Mouse (Mus musculus) retina, postnatal 1 day (tissue): Measurements from ENCODE around the gene Ptgfrn.
A peak's percentile ranks its signal among the peaks of the same experiment; 100 is the strongest.

ENCODE experiments used
- DNase-seq: peaks from one replicate; pipeline ENCODE4 v3.0.0-alpha.2; 2012

Ptgfrn gene

DNA sequence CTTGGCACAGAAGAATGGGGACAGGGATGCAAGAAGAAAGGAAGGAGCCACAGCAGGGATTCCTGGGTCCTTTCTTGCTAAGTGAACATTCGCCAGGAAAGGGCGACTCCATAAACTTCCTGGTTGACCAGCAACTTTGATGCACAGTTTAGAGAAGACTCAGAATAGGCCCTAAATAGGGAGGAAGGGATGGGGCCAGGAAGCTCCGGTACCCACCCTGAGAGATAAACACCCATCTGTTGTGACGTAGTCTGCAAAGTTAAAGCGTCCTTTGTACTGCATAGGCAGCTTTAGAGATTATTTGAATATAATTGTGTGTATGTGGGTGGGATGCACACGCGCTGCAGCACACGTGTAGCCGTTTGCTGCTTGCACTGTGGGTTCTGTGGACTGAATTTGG is 75.6 kb downstream of the Ptgfrn start:
- no peak for DNase-seq

DNA sequence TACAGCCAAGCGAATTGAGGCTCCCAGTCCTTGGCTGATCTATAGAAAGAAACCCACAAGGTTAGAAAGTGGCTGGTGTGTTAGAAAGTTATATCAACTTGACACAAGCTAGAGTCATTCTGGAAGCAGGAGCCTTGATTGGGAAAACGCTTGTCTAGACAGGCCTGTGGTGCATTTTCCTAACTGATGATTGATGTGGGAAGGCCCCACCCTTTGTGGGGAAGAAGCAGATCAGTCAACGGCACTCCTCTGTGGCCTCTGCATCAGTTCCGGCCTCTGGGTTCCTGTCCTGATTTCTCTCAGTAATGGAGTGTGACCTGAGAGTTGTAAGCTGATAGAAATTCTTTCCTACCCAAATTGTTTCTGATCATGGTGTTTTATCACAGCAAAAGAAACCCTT is 76.4 kb downstream of the Ptgfrn start:
- DNase-seq, result no peak

DNA sequence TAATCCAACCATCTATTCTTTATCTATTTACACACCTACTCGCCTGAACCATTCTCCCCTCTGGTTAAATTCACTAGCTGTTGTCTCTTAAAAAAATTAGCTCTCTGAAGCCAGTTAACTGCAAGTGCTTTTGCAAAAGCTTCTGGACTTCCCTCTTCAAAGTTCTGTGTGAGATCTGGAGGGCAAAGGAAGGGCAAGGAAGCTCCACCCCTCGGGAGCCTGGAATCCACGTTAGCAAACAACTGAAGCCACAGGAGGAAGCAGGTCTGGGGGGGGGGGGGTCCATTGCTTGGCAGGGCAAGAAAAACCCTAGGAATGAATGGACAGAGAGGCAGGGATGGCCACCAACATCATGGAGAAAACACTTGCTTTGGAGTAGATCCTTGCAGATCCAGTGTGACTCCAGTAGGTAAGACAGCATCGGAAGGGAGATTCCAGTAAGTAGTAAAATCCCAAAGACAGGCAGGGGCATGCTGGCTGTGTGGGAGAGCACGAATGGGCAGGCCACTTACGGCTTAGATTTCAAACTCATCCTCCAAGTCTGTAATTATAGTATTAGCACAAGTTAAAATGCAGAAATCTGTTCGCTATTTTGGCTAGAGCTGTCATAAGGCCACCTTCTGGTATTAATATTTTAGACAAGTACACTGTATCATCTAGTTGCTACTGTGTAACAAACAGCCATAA is 78.5 kb downstream of the Ptgfrn start:
- DNase-seq, result no peak

DNA sequence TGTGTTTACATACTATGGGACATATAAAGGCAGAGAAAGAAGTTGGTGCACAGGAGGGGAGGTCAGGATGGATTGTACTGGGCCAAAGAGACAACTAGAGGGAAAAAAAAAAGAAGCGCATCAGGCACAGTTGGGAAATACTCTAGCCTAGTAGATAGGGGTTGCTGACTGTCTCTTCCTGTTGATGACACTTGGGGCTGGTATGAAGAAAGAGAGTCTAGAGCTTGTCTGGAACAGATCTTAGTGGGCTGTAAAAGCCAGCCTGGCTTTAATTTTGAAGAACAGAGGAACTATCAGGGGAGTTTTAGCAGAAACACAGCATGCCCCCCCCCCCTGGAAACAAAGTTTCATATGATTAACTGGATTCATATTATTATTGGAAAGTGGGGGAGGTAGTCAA is 79.4 kb downstream of the Ptgfrn start:
- no peak for DNase-seq

DNA sequence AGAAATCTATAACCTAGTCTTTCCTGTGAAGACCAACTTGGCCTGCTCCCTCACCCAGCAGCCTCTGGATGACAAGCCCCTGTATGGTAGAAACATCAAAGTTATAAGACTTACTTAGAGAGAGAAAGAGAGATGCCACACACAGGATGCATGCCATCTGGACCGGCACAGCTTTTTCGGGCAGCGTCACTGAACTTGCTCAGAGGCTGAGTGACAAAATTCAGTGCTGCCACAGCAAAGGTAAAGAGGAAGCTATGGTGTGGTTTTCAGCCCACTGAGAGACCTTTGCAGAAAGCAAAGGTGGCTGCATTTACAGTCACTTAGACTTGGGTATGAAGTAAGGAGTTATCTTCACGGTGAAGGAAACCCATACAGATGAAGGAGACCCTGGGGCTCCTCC is 80.7 kb downstream of the Ptgfrn start, which contains the start of gene Cd101:
Cd101 (minus strand) TSS at position 218 of the 400 bp plus-strand sequence.
- no peak for DNase-seq

DNA sequence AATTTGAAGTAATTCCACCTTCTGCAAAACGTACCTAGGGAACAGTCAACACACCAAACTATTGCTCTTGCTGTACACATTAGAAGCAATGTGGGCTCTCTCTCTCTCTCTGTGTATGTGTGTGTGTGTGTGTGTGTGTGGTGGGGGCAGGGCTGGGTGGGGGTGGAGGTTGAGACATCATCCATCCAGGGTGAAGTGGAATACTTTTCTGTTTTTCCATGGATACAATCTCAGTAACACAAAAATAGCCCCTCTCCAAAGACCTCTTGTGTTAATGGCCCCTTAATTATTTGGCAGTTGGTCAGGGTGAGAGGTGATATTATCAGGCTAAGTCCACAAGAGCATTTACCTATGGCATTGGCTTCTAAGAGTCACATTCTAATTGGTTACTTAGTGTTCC is 83.3 kb downstream of the Ptgfrn start:
- no peak for DNase-seq

DNA sequence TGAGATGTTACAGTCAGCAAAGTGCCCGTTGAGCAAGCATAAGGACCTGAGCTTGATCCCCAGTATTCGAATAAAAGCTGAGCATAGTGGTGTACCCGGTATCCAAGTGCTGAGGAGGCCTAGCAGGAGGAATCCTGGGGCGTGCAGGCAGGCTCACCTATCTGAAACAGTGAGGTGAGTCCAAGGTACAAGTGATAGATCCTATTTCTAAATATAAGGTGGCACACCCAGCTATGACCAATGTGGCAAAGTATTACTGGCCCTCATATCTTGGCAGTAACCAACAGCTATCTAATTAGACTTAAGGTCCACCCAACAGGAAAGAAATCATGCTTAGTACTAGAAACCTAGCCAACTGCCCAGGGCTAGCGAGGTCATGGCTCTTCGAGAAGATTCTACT is 87.1 kb downstream of the Ptgfrn start:
- no peak for DNase-seq

DNA sequence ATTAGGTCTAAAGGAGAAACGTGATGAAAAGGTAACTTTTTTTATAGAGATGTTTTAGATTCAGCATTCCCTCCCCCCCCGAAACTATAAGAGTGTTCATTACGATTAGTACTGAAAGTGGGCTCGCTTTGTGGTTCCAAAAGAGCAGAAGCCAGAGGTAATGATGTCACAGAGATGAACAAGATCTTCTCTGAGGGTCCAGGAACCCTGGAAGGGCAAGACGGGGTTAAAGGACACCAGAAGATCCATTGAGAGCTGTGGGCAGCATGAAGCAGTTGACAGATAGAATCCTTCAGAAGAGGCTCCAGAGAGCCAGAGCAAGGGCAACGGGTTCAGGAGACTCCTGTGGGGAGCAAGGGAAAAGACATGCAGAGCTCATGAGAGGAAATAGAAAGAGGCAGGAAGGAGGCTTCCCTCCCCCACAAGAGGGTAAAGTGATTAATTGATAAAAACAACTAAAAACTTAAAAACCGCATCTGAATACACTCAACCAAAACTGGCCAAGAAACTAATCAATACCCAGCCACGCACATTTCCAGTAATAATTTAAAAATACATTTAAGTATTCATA is 88.5 kb downstream of the Ptgfrn start:
- no peak for DNase-seq

DNA sequence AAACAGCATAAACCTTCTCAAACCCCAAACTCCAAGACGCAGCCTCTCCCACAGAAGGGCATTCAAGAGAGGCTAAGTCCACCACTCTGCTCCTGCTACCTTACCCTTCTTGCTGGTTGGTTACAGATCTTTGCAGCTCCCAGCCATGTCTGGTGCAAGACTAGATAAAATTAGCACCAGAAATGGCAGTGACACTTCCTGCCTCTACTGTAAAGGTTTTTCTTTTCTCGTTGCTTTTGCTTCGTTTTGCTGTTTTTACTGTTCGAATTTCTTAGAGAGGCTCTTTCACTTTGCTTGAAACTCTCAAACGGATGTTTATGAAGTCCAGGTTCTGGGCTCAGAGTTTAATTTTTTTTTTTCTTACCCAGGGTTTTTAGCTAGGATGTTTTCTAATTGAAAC is 89.0 kb downstream of the Ptgfrn start:
- DNase-seq, result no peak

DNA sequence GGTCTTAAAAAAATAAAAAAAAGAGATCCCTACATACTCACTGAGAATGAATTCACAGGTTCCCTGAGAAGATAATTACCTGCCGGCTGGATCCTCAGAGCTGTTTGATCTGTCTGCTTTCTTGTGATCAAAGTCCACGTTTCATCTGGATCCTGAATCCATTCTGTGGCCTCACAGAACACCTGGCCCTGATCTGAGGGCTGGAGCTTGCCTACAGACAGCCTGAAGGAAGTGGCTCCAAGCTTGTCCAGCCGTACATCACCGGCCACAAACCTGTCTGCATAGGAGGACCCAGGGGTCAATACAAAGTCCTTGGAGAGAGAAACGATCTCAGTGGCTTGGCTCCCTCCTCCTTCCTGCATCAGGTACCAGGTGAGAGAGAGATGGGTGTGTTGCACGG is 91.6 kb downstream of the Ptgfrn start:
- no peak for DNase-seq

DNA sequence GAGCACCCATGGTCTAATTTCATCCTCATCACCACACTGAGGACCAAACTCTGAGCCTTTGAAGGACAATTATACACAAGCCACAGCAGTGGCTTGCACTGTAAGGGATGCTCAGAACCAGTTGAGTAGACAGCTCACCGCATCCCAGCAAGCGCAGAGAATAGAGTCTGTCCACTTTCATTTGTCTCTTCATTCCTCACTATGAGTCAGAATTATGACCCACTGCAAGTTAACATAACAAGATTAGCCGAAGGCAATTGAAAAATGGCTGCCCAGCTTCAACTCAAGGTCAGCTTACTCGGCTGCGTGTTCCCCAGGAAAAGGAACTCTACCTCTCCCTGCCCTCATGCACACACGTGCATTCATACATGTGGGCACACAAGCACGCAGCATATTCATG is 94.0 kb downstream of the Ptgfrn start:
- DNase-seq, result peak; percentile 38

DNA sequence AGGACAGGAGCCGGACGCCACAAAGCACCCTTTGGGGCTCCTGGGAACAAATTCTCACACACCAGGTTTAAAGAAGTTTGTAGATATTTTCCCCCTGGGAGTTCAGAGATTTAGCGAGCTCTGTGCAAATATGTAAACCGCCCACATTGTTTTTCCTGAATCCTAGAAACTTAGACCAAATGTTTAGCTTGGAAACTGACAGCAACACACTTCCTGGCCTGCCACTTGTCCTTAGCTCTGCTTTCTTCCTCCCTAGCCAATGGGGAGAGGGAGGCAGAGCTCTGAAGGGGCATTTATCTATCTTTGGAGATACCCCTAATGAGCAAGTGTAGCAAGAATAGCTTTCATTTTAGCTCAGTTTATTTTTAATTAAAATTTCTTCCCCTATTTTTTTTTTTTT is 94.8 kb downstream of the Ptgfrn start:
- no peak for DNase-seq

DNA sequence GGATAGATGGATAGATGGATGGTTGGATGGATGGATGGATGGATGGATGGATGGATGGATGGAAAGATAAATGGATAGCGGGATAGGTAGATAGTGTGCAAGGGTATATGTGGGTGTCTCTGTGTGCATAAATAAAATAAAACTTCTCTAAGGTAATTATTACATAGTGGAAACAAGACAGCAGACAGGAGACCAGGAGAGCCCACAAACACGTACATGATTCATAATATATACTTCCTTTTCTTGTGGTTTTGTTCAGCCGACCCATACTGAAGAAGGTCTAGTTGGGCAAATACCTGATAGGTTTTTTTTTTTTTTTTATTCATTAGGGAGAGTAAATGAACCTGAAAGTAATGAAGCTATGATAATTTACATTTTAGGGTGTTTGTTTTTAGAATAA is 96.5 kb downstream of the Ptgfrn start:
- no peak for DNase-seq

DNA sequence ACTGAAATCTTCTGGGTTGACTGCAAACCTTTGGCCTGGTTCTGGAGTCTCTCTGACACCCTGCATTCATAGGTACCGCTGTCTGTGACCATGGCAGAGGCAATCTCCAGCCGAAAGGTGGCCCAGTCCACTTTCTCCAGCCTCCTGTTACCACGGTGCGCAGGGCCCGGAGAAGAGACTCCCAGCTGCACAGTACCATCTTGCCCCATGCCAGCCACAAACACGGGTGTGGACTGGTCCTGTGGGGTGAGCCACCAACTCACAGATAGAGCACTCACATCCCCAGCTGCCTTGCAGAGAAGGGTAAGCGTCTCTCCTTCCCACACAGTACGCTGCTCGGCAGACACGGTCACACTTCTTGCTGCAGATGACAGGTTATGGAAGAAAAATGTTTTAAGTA is 97.1 kb downstream of the Ptgfrn start:
- no peak for DNase-seq

DNA sequence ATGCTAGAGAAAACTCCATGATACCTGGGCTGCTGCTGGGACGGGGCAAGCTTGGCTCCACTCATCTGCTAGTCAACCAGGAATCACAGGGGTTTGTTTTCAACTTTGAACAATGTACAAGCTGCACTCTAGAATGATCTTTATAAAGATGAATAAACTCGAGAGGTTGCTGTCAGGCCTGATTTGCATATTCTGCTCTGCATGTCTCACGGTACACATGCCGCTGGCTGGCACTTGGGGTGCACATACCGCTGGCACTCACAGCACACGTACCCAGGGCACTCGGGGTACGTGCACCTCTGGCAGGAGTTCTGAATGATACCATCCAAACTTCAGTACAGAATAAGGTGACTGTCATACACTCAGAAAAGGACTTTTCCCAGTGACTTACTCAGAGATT is 97.5 kb downstream of the Ptgfrn start:
- DNase-seq, result no peak

DNA sequence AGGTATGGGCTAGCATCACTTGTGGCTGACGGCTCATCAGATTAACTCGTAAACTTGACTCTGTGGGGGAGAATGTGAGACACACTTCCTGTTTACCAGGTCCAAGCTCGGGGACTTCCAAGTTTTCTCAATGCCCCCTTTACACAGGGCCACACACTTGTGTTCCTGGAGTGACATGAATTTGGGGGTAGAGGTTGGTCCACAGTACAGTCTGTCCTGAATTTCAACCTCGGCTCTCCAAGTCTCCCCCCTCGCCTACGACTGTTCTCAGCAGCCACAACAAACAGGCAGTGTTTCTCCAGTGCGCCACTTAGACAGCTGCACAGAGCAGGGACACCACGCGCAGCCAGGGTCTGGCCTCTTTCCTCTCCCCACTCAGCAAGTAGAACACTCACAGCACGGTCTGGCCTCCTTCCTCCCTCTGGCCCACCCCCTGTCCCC is 97.9 kb downstream of the Ptgfrn start:
- DNase-seq, result peak; percentile 53

DNA sequence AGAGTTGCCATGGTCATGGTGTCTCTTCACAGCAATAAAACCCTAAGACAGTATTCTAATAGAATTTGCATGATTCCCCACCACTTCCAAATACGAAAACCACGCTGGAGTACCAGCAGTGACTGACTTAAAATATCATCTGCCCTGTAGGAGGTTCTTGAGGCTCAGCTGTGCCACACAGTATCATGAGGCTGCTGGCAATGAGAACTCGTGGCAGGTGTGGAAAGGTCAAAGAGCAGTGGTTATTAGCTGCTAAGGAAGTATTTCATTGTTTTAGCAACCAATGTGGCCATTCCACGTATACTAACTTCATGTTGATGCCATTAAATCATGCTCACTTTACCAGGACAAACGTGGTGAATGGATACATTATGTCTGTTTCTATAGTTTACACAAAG is 98.9 kb downstream of the Ptgfrn start:
- DNase-seq, result no peak

DNA sequence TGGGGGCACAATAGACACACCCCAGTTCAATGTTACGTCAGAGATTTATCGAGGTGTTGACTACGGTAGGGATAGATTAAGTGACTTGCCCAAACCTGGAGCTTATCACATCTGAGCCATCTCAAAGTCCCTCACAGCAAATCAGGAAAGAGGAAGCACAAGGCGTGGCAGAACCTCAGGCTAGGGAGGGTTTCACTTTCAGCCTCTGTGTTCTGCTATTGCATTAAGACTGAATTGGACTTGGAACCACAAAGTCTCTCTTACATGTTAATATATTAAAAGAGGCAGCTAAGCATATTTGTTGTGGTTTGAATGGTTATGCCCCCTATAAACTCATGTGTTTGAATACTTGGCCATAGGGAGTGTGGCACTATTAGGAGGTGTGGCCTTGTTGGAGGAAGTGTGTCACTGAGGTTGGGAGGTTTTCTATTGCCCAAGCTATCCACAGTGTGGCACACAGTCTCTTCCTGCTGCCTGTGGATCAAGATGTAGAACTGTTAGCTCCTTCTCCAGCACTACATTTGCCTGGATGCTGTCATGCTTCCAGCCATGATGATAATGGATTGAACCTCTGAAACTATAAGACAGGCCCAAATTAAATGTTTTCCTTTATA is 99.4 kb downstream of the Ptgfrn start:
- no peak for DNase-seq

DNA sequence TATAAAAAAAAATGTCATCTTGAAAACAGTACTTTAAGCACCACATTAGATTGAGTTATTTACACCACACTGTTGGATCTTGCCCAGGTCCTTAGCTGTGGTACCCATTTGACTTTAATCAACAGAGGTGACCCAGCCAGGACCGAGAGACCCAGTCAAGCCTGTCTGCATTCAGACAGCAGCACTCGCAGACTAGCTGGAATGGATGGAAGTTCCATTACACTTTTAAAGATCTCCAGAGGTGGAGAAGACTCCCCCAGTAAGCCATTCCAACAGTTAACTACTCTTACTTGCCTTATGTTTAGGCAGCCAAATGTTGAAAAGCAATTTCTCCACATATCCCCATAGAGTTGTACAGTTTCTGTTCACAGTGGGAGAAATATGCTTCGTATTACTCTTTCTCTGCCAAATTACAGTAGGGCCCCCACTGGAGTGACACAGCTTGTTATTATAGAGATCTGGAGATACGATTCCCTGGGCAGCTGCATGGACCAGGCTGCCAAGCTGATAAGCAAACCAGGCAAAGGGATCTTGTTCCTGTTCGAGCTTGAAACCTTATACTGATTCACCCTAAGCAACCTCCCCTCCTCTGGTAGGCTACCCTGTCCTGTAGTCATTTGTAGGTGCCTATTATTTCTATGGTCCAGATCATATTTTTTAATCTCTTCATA is 102.8 kb downstream of the Ptgfrn start:
- DNase-seq, result no peak

DNA sequence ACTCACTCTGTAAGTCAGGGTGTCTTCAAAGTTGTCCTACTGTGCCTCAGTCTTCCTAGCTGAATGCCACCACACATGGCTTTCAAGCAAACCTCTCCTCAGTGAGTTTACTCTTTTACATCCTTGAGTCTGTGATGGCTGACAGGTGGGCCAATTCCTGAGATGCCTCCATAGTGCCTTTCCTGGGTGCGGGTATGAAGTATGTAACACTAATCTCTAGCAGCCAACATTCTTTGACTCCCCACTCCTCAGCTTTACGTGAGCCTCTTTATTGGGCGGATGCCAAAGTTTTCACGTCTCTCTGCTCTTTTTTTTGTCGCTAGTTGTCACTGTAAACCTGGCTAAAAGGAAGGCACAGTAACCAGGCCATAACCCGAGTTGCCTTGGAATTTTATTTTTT is 104.7 kb downstream of the Ptgfrn start:
- no peak for DNase-seq

DNA sequence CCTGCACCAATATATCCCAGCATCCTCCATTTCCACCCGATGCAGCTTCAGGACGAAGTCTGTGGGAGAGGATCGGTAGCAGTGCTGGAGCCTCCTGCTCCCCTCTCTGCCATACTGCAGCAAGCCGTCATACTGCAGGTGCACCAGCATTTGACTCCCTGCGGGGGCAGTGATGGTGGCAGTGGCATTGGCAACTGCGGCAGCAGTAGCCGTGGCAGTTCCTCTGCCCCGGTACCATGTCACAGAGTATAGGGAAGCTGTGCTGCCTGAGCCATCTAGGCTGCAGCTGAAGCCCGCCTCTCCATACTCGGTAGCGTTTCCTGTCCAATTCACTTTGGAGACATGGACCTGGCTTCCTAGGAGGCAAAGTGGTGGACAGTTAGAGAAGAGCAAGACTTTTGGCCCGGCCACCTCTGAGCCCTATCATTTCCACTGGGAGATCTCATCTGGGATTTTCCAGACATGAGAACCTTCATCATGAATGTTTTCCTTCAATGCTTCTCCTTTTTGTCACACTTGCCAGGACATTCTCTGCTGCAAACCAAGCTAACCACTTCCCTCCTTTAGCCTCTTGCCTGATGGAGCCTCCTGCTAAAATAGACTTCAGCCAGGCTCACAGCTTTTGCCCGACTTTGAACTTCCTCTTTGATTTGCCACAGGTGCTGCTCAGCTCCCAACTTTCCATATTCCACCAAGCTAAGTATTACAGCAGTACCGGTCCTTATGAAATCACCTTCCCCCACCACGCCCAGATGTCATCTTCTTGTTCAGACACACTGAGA is 106.3 kb downstream of the Ptgfrn start:
- no peak for DNase-seq

DNA sequence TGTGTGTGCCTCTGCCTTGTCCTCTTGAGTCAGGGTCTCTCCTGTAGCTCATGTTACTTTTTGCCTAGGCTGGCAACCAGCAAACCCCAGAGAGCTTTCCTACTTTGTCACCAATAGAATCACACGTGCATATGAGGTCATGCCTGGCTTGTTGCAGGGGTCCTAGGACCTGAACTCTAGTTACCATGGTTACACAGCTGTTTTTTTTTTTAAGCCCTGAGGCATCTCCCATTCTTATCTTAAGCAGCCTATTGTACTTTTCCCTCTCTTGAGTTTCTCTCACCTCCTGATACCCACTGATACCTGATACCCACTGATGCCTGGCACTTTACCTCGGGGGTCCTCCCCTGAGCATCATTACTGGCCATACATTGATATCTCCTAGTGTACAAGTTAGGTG is 110.3 kb downstream of the Ptgfrn start:
- DNase-seq, result no peak

DNA sequence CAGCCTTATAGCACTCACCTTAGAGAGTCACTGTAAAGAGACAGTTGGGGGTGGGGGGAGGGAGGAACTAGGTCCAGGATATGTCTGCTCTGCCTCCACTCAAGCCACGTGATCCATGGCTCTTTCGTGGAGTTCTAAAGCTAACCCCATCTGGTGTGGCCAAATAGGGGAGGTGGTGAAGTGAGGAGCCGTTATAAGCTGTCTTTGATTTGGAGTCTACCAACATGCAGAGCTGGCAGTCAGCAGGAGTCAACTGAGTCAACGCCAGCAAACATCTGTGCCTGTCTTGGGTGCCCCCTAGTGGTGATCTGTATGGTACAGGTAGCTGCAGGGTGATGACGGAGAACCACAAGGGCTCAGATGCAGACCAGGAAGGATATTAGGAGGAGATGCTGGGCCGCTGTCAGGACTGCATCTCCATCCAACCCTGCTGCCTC is 111.2 kb downstream of the Ptgfrn start:
- DNase-seq, result peak; percentile 74
